Mouse (Mus musculus): ENCODE measurements around the gene Hdac9. TPM values are rescaled to one million over a fixed set of nuclear protein-coding genes. Genes with fewer than 3 reads are reported as not detected.
A peak's percentile ranks its signal among the peaks of the same experiment; 100 is the strongest.

Gene Hdac9
- polyA plus RNA-seq, 1 experiment from 2014 or later, result 0.45 TPM

DNA sequence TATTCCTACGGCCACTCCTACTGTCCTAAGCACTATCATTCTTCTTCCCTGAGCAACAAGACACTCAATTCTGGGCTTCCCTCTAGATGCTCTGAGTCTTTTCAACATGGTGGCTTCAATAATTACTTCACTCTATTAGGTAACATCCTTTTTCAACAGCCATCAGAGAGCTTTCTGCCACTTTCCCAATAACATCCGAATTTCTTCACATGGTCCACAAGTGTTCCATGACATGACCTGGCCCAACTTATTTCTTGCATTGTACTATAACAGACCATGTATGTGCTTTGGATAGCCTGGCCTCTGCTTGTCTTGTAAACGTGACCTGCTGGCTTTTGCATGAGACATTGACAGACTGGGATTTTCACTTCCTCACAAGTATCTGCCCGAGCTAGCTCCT, 538.3 kb downstream of the Hdac9 start:
- DNase-seq (ENCODE audit: low read depth, low spot score) (no peak), ATAC-seq (no peak)
- in situ Hi-C loops (cut with MboI; ENCODE audit: low pct_unique_long_range_greater_than_20kb), result no loop called here
- CTCF ChIA-PET, result interaction anchor here (1.8 kb wide), 1 partner anchor 10 kb away, joined by 5 read pairs; no protein-coding TSS in a partner anchor
- POLR2A ChIA-PET, result no interaction called here
- H3K27me3 ChIP-seq, result no peaks in the 10 kb centered on the region
- no peak for TF ChIP-seq CTCF (IDR thresholded peaks at IDR 0.05)

DNA sequence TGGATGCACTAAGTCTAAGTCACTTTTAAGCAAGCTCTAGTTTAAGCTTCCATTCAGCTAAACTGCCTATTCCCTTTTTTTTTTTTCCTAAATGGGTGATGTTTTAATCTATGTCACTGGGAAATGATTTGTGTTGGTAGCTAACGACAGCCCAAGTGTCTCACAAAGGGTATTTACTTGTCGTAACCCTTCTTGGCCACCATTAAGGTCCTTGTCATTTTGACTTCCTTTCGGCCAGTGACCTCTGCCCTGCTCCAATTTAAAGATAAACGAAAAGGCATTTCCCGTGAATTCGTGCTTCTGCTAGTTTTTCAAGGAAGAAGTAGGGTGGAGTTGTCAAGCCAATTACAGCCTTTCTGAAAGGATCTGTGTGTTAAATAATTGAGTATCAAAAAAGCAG, 565.0 kb downstream of the Hdac9 start:
- ATAC-seq, result no peak
- TF ChIP-seq CTCF (IDR thresholded peaks at IDR 0.05), result no peak
- in situ Hi-C loops (cut with MboI; ENCODE audit: low pct_unique_long_range_greater_than_20kb), result no loop called here
- no peaks in the 10 kb centered on the region for H3K27me3 ChIP-seq
- POLR2A ChIA-PET, result no interaction called here
- CTCF ChIA-PET, result interaction anchor here (0.6 to 0.9 kb wide), 2 partner anchors 9 to 13 kb away, joined by 3 read pairs; no protein-coding TSS in a partner anchor
- no peak for DNase-seq (ENCODE audit: low read depth, low spot score)

DNA sequence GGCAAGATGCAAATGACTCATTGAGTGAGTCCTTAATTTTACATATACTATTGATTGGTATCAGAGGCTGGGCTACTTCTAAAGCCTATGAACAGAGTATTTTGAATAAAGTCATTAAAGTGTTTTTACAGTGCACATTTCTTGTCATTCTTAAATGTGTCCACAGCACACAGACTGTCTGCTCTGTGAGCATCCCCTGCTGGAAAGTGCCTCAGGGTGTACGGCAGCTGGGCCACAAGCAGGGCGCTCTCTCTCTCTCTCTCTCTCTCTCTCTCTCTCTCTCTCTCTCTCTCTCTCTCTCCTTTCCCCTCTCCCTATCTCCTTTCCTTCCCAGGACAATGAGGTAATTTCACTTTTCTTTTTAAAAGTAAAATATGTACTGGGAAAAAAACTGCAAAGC, 569.4 kb downstream of the Hdac9 start:
- no peak for DNase-seq (ENCODE audit: low read depth, low spot score)
- POLR2A ChIA-PET, result no interaction called here
- no peak for ATAC-seq
- no peak for TF ChIP-seq CTCF (IDR thresholded peaks at IDR 0.05)
- H3K27me3 ChIP-seq, result no peaks in the 10 kb centered on the region
- CTCF ChIA-PET, result no interaction called here
- in situ Hi-C loops (cut with MboI; ENCODE audit: low pct_unique_long_range_greater_than_20kb), result no loop called here

DNA sequence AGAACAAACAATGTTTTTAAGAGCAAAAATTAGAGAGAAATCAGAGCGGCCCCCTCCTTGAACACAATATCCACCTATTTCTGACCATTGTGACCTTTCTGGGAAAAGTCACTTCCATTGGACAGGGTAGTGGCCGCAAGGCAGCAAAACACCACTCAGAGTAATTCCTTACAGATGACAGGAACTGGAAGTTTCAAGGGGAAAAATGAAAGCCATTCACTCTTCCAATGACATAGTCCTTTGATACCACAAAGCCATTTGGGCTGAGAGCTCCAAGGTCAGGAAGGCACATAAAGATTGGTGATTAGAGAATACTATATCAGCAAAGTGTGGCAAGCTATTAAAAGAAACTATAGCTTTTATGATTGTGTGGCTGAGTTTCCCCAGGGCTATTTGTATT, 574.1 kb downstream of the Hdac9 start:
- ATAC-seq (no peak), DNase-seq (ENCODE audit: low read depth, low spot score) (no peak)
- in situ Hi-C loops (cut with MboI; ENCODE audit: low pct_unique_long_range_greater_than_20kb), result no loop called here
- ChIA-PET POLR2A (no interaction called here), CTCF (interaction anchor here (0.7 kb wide), 1 partner anchor 9 kb away, joined by 3 read pairs; no protein-coding TSS in a partner anchor)
- TF ChIP-seq CTCF (IDR thresholded peaks at IDR 0.05), result no peak
- no peaks in the 10 kb centered on the region for H3K27me3 ChIP-seq

DNA sequence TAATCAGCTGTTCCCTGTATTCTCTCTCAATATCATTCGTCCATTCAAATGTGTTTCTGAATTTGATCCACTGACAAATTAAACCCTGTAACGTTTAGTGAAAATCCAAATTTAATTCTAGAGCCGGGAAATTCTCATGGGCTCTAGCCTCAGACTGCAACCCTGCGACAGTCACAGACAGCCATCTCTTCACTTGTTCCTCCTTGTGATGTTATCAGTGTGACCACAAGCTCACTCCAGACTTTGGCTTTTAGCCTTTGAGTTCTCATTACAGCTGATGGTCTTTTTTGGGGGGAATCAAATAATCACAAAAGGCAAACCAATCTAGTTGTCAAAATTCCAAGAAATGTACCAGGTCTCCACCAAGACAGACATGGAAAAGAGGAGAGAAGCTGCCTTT, 578.0 kb downstream of the Hdac9 start:
- POLR2A ChIA-PET, result no interaction called here
- in situ Hi-C loops (cut with MboI; ENCODE audit: low pct_unique_long_range_greater_than_20kb), result no loop called here
- ATAC-seq (no peak), DNase-seq (ENCODE audit: low read depth, low spot score) (no peak)
- H3K27me3 ChIP-seq, result no peaks in the 10 kb centered on the region
- no peak for TF ChIP-seq CTCF (IDR thresholded peaks at IDR 0.05)
- CTCF ChIA-PET, result interaction anchor here (1.0 kb wide), 1 partner anchor 12 kb away, joined by 3 read pairs; no protein-coding TSS in a partner anchor

DNA sequence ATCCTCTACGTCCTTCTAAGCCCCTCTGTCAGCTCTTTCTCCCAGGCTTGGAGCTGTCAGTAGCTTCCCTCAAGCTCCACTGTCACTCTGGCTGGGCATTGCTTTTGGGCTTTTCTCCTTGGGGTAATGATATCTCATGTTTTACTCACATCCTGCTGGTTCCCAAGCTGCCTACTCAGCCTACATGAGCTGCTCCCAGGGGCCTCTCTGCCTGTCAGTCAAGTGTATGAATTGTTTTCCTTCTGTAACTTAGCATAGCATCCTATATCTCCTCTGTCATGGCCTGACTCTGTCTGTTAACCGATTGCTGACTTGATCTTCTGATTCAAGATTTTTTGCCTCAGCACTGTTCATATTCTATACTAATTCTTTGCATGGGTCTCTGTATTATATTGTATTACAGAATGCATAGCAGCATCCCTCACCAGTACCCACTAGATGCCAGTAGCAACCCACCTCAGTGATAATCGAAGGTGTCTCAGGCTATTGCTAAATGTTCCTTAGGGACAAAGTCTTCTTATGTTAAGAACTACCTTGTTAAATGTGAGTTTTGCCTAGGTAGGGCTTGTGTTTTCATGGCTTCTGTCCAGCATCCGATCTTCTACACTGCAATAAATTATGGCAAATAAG, 582.3 kb downstream of the Hdac9 start:
- in situ Hi-C loops (cut with MboI; ENCODE audit: low pct_unique_long_range_greater_than_20kb), result no loop called here
- CTCF ChIA-PET, result no interaction called here
- H3K27me3 ChIP-seq, result no peaks in the 10 kb centered on the region
- TF ChIP-seq CTCF (IDR thresholded peaks at IDR 0.05), result no peak
- no peak for DNase-seq (ENCODE audit: low read depth, low spot score)
- ATAC-seq, result no peak
- POLR2A ChIA-PET, result no interaction called here

DNA sequence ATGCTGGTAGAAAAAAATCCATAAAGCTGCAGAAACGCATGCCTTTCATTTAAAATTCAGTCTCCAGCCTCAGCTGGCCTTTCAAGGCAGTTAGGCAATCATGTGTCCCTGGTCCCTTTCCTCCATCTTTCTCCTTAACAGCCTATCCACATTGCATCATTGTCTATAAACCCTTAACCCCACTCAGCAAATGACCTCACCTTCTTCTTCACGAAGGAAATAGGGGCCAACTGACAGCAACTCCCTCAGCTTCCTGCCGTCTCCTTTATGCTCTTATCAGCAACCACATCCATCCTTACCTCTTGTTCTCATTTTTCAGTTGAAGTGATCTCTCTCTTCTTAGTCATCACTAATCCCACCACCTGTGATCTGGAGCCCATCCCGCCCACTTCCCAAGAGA, 584.0 kb downstream of the Hdac9 start:
- DNase-seq (ENCODE audit: low read depth, low spot score) (no peak), ATAC-seq (no peak)
- H3K27me3 ChIP-seq, result no peaks in the 10 kb centered on the region
- CTCF ChIA-PET, result no interaction called here
- in situ Hi-C loops (cut with MboI; ENCODE audit: low pct_unique_long_range_greater_than_20kb), result no loop called here
- POLR2A ChIA-PET, result no interaction called here
- TF ChIP-seq CTCF (IDR thresholded peaks at IDR 0.05), result no peak

DNA sequence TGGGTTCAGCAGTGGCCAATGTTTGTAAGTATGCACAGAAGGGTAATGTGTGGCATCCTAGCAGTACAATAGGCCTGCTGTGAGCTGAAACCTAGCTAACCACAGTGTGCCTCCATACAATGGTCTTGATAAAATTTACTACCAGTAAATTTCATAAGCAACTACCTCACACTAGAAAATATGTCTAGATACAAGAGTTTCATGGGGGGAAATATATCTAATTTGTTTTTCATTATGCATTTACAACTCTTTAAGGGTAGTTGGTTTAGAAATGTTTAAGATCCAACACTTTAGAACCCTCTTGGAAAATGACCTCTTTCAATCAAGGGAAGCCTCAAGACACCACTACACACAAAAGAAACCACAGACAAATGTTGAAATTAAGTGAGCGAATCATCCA, 589.8 kb downstream of the Hdac9 start:
- DNase-seq (ENCODE audit: low read depth, low spot score) (peak; percentile 2), ATAC-seq (no peak)
- POLR2A ChIA-PET, result no interaction called here
- no peaks in the 10 kb centered on the region for H3K27me3 ChIP-seq
- in situ Hi-C loops (cut with MboI; ENCODE audit: low pct_unique_long_range_greater_than_20kb), result no loop called here
- no peak for TF ChIP-seq CTCF (IDR thresholded peaks at IDR 0.05)
- CTCF ChIA-PET, result no interaction called here

DNA sequence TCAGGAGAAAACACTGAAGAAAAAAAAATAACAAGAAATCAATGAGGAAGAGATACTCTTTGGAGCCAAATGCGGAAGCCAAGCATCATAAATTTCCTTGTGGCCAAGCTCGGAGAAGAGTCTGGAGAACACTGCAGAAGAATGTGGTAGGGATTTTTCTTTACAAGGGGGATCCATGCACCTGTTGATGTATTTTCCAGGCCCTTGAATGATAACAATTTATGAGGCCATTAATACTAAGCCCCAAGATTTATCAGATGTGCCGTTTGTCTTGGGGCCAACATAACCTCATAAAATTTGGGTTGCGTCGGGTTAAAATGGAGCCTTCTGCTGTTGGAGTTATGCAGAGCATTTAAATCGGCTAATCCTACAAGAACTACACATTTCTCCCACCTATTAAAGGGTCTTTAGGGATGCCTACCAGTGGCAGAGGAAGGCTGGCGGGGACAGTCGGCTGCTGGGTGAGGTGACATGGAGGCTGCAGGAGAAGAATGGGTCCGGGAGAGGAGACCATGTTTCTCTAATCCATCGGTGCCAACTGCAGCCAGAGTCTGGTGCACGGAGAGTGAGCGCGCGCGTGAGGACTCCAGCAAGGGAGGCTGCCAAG, 604.7 kb downstream of the Hdac9 start:
- no peak for ATAC-seq
- DNase-seq (ENCODE audit: low read depth, low spot score), result no peak
- H3K27me3 ChIP-seq, result no peaks in the 10 kb centered on the region
- no peak for TF ChIP-seq CTCF (IDR thresholded peaks at IDR 0.05)
- ChIA-PET POLR2A (no interaction called here), CTCF (no interaction called here)
- in situ Hi-C loops (cut with MboI; ENCODE audit: low pct_unique_long_range_greater_than_20kb), result no loop called here

DNA sequence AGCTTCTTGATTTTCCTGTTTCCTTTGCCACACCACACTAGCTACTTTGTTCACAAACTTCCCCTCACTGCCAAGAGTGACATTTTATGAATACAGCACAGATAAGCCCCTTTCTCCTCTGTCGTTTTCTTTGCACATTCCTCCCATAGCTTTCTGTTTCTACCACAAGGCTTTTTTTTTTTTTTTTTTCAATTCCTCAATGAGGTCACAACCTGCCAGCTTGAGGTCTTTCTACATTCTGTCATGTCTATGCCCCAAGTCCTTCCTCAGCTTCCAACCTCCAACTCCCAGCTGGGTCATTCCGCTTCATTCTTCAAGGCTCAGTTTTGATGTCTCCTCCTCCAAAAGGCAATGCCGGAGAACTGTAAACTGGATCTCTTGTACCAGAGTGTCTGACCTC, 611.4 kb downstream of the Hdac9 start:
- ATAC-seq (no peak), DNase-seq (ENCODE audit: low read depth, low spot score) (no peak)
- TF ChIP-seq CTCF (IDR thresholded peaks at IDR 0.05), result no peak
- in situ Hi-C loops (cut with MboI; ENCODE audit: low pct_unique_long_range_greater_than_20kb), result no loop called here
- H3K27me3 ChIP-seq, result no peaks in the 10 kb centered on the region
- ChIA-PET POLR2A (no interaction called here), CTCF (interaction anchor here (0.6 to 1.0 kb wide), 2 partner anchors 19 to 36 kb away, joined by 3 to 4 read pairs; no protein-coding TSS in a partner anchor)

DNA sequence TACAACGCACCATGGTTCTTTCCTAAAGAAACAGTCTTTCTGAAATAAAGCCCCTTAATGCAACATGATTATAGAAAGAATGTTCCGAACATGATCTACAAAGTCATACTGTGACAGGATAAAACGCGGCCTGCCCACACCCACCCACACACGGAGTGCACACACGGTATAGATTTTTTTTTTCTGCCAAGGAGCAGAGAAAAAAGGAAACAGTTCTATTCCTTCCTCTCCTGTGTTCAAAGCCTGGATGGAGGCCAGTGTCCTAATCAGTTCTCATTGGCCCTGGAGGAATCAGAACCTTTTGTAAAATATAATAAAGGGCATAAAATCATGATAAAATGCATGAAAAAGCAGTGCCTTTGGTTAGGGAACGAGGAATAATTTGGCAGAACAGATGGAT, 624.5 kb downstream of the Hdac9 start:
- ChIA-PET CTCF (no interaction called here), POLR2A (no interaction called here)
- TF ChIP-seq CTCF (IDR thresholded peaks at IDR 0.05), result no peak
- H3K27me3 ChIP-seq, result no peaks in the 10 kb centered on the region
- DNase-seq (ENCODE audit: low read depth, low spot score) (no peak), ATAC-seq (no peak)
- in situ Hi-C loops (cut with MboI; ENCODE audit: low pct_unique_long_range_greater_than_20kb), result no loop called here

DNA sequence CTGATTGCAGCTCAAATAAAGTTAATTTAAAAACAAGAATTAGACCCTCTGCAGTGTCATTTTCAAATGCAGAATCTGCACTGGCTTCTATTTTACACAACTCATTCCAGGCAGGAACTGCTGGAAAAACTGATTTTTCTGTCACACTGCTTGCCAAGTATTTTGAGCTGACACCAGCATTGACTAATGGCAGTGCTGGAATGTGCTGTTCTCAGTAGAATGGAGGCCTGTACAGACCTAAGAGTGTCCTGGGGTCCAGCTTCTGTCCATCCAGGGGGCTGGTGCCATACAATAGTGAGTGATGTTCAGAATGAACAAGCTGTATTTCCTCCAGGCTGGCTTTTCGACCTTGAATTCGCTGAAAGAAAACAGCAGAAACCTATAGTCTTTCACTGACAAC, 629.7 kb downstream of the Hdac9 start:
- ATAC-seq, result no peak
- DNase-seq (ENCODE audit: low read depth, low spot score), result no peak
- no peaks in the 10 kb centered on the region for H3K27me3 ChIP-seq
- in situ Hi-C loops (cut with MboI; ENCODE audit: low pct_unique_long_range_greater_than_20kb), result no loop called here
- POLR2A ChIA-PET, result no interaction called here
- TF ChIP-seq CTCF (IDR thresholded peaks at IDR 0.05), result no peak
- CTCF ChIA-PET, result interaction anchor here (1.0 to 1.5 kb wide), 3 partner anchors 18 to 48 kb away, joined by 3 to 4 read pairs (median 4); no protein-coding TSS in a partner anchor

Data from Patski (cell line).